Comparison of ENCODE assay signal across 12 mouse cellular contexts in the genomic region with DNA sequence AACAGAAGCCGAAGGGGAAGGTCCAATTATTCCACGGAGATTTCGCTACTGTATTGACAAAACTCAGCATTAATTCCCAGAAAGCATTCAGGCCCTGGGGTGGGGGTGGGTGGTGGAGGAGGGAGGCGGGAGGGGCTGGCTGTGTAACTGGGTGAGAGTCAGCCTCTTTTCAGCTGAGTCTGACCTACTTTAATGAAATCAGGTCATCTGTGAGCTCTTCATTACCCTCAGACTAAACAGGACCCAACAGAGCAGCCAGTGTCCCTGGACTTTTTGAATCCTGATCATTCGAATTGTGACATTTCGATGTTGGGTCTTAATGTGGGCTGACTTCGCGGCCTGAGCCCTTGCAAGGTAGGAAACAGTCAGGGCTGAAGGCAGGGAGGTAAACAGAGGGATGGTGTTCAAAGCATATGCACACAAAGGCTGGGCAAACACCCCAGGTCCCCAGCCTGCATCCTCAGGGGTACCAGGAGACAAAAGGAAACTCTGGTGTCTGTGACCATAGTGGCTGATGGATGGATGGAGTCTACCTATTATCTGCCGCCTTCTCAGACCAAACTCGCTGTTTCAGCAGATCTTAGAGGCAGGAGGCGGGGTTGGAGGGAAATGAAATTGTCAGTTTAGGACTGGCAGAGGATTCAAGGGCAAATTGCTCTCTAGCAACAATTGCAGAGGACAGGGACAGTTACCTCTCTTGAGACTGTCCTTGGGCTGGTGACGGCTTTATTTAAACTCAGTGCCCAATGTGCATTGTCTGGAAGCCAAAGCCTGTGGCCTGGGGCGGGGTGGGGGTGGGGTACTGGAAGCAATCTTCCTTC.
DNase-seq lines count a peak whose midpoint lies in the region; ATAC-seq and TF ChIP-seq lines count a peak whose summit lies in the region.
"Had no signal": no experiment of that assay in that cellular context is flagged by ENCODE, and none has a peak within 500 bp of the region (broad histone marks: within the 10 kb centered on the region; RNA-seq: fewer than 3 reads in every experiment).

No protein-coding gene starts in this region.

- ATAC-seq in neural tube, embryonic 11.5 days (ENCODE audit: insufficient read depth, low FRiP score, low TSS enrichment), result peak; percentile 58
- peak; percentile 47 for ATAC-seq in forebrain, embryonic 14.5 days
- no peak for ATAC-seq in intestine, postnatal 0 days

- no peak for DNase-seq in neural tube, embryonic 11.5 days (ENCODE audit: low spot score)
- DNase-seq in neural tube, embryonic 10.5 days (ENCODE audit: extremely low spot score, low spot score), result no peak
- DNase-seq in forebrain, embryonic 14.5 days (ENCODE audit: low spot score), result peak; percentile 33
- DNase-seq in retina, postnatal 1 day, result peak; percentile 92
- no peak for DNase-seq in heart, embryonic 10.5 days (ENCODE audit: low spot score)
- no peak for DNase-seq in right cerebral cortex, postnatal 10 days (ENCODE audit: low spot score in 2 of 2)
- DNase-seq in layer of hippocampus, adult 11-12 months (ENCODE audit: low spot score), result no peak
- DNase-seq: gastrocnemius, postnatal 14 days; heart, postnatal 14 days had no signal

- H3K27ac ChIP-seq in neural tube, embryonic 11.5 days (ENCODE audit: low read depth, low read length), result peak overlapping the region; percentile 63
- peak overlapping the region; percentile 28; the same call in 1 of the 2 replicates for H3K27ac ChIP-seq in forebrain, embryonic 14.5 days (ENCODE audit: low read depth, low read length)
- no peak overlapping the region for H3K27ac ChIP-seq in intestine, postnatal 0 days (ENCODE audit: low read depth, low read length)
- no peak overlapping the region for H3K27ac ChIP-seq in heart, embryonic 10.5 days
- H3K27ac ChIP-seq: limb, embryonic 15.5 days; macrophage had no signal

- TF ChIP-seq CTCF in intestine, postnatal 0 days (IDR thresholded peaks at IDR 0.05; ENCODE audit: low read depth), result no peak

- H3K4me2 ChIP-seq in neural tube, embryonic 11.5 days (ENCODE audit: low read depth), result no peak overlapping the region
- no peak overlapping the region for H3K4me2 ChIP-seq in forebrain, embryonic 14.5 days (ENCODE audit: low read length)
- peak overlapping the region; percentile 21; the same call in 1 of the 2 replicates for H3K4me2 ChIP-seq in intestine, postnatal 0 days (replicated peaks; ENCODE audit: low read depth)
- H3K4me2 ChIP-seq: limb, embryonic 15.5 days had no signal

- H3K4me1 ChIP-seq in neural tube, embryonic 11.5 days (ENCODE audit: control insufficient read depth, insufficient read depth, low read length), result 0 out of 2 replicates have a peak, but pooled peaks cover 10% of the 10 kb centered on the region
- peaks cover 11% of the 10 kb centered on the region; the same call in 1 of the 2 replicates for H3K4me1 ChIP-seq in forebrain, embryonic 14.5 days (ENCODE audit: control insufficient read depth, insufficient read depth, low read length)
- H3K4me1 ChIP-seq in intestine, postnatal 0 days (replicated peaks; ENCODE audit: control insufficient read depth, insufficient read depth, low read length), result no peaks in the 10 kb centered on the region
- peaks cover 16% of the 10 kb centered on the region for H3K4me1 ChIP-seq in heart, embryonic 10.5 days
- H3K4me1 ChIP-seq: limb, embryonic 15.5 days had no signal

- no peak overlapping the region for H3K4me3 ChIP-seq in neural tube, embryonic 11.5 days (ENCODE audit: low read depth, low read length)
- H3K4me3 ChIP-seq in forebrain, embryonic 14.5 days (ENCODE audit: low read depth, low read length), result no peak overlapping the region
- H3K4me3 ChIP-seq in intestine, postnatal 0 days (ENCODE audit: low read depth, low read length), result no peak overlapping the region
- no peak overlapping the region for H3K4me3 ChIP-seq in heart, embryonic 10.5 days
- H3K4me3 ChIP-seq: limb, embryonic 15.5 days had no signal

- H3K27me3 ChIP-seq in neural tube, embryonic 11.5 days (ENCODE audit: control insufficient read depth, insufficient read depth, low read length), result no peaks in the 10 kb centered on the region
- H3K27me3 ChIP-seq in forebrain, embryonic 14.5 days (replicated peaks; ENCODE audit: control insufficient read depth, insufficient read depth, low read length), result no peaks in the 10 kb centered on the region
- H3K27me3 ChIP-seq in intestine, postnatal 0 days (replicated peaks; ENCODE audit: control insufficient read depth, insufficient read depth, low read length), result no peaks in the 10 kb centered on the region
- H3K27me3 ChIP-seq in heart, embryonic 10.5 days (ENCODE audit: insufficient read depth, poor library complexity, severe bottlenecking), result no peaks in the 10 kb centered on the region
- H3K27me3 ChIP-seq: limb, embryonic 15.5 days had no signal

- H3K9me3 ChIP-seq in neural tube, embryonic 11.5 days (ENCODE audit: control insufficient read depth, low read length), result no peaks in the 10 kb centered on the region
- H3K9me3 ChIP-seq in forebrain, embryonic 14.5 days (replicated peaks; ENCODE audit: control insufficient read depth, low read length), result no peaks in the 10 kb centered on the region
- H3K9me3 ChIP-seq in intestine, postnatal 0 days (ENCODE audit: control insufficient read depth), result no peaks in the 10 kb centered on the region
- H3K9me3 ChIP-seq in heart, embryonic 10.5 days, result no peaks in the 10 kb centered on the region
- H3K9me3 ChIP-seq: limb, embryonic 15.5 days had no signal

- 48% methylated on average over 13 of the region's 13 CpGs for WGBS in neural tube, embryonic 11.5 days
- 37% methylated on average over 13 of the region's 13 CpGs for WGBS in forebrain, embryonic 14.5 days
- 62% methylated on average over 13 of the region's 13 CpGs for WGBS in intestine, postnatal 0 days
- WGBS in heart, embryonic 10.5 days, result 62% methylated on average over 13 of the region's 13 CpGs

- 0 out of 2 replicates have a peak overlapping the region, but pooled peaks have one; percentile 29 for H3K9ac ChIP-seq in neural tube, embryonic 11.5 days (ENCODE audit: low read length)
- peak overlapping the region; percentile 35; the same call in 1 of the 2 replicates for H3K9ac ChIP-seq in forebrain, embryonic 14.5 days (ENCODE audit: low read length)
- H3K9ac ChIP-seq in intestine, postnatal 0 days (ENCODE audit: low read depth, low read length), result no peak overlapping the region
- H3K9ac ChIP-seq: limb, embryonic 15.5 days had no signal

- H3K36me3 ChIP-seq in neural tube, embryonic 11.5 days (ENCODE audit: control insufficient read depth, insufficient read depth, low read length), result no peaks in the 10 kb centered on the region
- no peaks in the 10 kb centered on the region for H3K36me3 ChIP-seq in forebrain, embryonic 14.5 days (ENCODE audit: control insufficient read depth, insufficient read depth, low read length)
- no peaks in the 10 kb centered on the region for H3K36me3 ChIP-seq in intestine, postnatal 0 days (ENCODE audit: control insufficient read depth, insufficient read depth)
- H3K36me3 ChIP-seq in heart, embryonic 10.5 days, result no peaks in the 10 kb centered on the region
- H3K36me3 ChIP-seq: limb, embryonic 15.5 days had no signal

Comparison
In these comparisons a context has a peak if more than half of its experiments do, and no peak if none do; other contexts are left out.
1. DNase-seq: peak in forebrain, embryonic 14.5 days (single experiment) and retina, postnatal 1 day (single experiment); none in neural tube, embryonic 11.5 days (single experiment), neural tube, embryonic 10.5 days (single experiment), heart, embryonic 10.5 days (single experiment), right cerebral cortex, postnatal 10 days (0 of 2) and layer of hippocampus, adult 11-12 months (single experiment).
2. H3K27ac ChIP-seq: peak in neural tube, embryonic 11.5 days (single experiment) and forebrain, embryonic 14.5 days (single experiment); none in intestine, postnatal 0 days (single experiment) and heart, embryonic 10.5 days (single experiment).